Mouse (Mus musculus) adrenal gland, adult (tissue): ENCODE data around the gene Gpr83.

Experiments used
- DNase-seq, 2 experiments: peaks; one replicate each; pipeline ENCODE4 v3.0.0; 2022 to 2023; ENCODE audit warnings: low spot score in 1 of 2; ENCODE audit not compliant: inconsistent age in 2 of 2

Gene Gpr83

DNA sequence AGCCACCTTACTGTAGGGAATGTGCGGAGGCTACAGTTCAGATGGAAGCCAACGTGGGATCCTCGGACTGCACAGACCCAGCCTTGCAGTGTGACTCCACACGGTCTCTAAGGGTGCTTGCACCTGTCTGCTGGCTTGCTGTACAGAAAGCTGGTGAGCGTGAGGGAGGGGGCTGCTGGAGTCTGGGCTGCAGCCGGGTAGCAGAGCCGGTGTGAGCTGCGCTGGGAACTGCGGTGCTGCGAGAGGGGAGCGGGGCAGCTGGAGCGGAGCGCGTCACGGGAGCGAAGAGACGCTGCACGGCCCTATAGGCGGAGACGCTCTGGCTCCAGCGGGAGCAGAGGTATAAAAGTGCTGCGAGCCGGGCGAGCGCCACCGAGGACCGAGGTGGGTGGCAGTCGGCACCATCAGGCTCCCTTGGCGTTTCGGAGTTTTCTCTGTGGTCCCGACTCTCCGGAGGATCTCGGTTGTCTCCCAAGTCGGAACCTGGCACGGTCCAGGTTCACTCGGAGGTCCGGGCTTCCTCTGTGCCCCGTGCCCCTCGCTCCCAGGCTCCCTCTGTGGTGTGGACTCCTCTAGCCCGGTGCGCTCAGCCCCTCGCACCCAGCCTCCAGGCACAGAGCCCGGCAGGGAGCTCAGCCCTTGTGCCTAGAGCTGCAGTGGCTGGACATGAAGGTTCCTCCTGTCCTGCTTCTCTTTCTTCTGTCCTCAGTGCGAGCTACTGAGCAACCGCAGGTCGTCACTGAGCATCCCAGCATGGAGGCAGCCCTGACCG lies at the start of gene Gpr83:
Gene Gpr83, plus strand, starts transcription at position 343 of the 772 bp plus-strand sequence.
- peak in 1 of 2 experiments; percentile 63 for DNase-seq

GRCm38 (mm10) chr9:14821396-14821795 lies 38.6 kb upstream of the Gpr83 start:
- DNase-seq: no peak

GRCm38 (mm10) chr9:14824840-14825239 lies 35.2 kb upstream of the Gpr83 start:
- no peak for DNase-seq

GRCm38 (mm10) chr9:14827875-14828274 lies 32.1 kb upstream of the Gpr83 start:
- DNase-seq: no peak

DNA sequence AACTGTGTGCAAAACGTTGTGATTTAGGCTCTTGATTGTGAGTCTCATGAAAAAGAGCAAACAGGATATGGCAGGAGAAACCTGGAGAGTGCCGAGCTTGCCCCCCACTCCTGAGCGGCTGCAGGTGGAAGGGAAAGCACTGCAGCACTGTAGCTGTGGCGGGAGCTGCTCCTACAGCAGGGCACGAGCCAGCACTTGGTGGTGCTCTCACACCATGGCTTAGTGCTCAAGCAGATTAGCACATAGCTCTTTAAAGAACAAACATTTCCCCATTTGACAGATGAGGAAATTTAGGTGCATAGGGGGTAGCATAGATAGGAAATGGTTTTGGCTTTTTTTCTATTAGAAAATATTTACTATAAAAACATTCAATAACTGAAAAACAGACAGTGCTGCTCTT lies 28.0 kb upstream of the Gpr83 start:
- no peak for DNase-seq

- peak; percentile 8 to 61 for DNase-seq
Observed at GRCm38 (mm10) chr9:14835335-14836075, 24.5 kb upstream of the Gpr83 start.

- DNase-seq: no peak
Observed at GRCm38 (mm10) chr9:14839527-14839926, 20.5 kb upstream of the Gpr83 start.

DNA sequence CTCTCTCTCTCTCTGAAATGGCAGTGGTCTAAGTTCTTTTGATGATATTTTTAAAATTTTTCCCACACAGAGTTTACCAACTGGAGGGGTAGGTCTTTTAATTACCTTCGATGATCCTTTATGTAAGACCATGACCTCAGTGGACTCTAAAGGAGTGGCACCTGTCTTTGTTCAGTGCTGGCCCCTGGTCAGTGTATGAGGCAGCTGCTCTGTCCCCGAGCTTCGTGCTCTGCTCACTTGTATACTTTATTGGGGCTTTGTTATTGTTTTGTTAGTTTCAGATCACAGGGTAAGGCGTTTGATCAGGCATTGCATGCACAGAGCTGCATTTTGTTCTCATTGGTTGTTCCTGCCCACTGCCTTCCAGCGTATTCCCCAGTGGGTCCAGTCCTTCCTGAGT lies 20.0 kb upstream of the Gpr83 start:
- DNase-seq: no peak

DNA sequence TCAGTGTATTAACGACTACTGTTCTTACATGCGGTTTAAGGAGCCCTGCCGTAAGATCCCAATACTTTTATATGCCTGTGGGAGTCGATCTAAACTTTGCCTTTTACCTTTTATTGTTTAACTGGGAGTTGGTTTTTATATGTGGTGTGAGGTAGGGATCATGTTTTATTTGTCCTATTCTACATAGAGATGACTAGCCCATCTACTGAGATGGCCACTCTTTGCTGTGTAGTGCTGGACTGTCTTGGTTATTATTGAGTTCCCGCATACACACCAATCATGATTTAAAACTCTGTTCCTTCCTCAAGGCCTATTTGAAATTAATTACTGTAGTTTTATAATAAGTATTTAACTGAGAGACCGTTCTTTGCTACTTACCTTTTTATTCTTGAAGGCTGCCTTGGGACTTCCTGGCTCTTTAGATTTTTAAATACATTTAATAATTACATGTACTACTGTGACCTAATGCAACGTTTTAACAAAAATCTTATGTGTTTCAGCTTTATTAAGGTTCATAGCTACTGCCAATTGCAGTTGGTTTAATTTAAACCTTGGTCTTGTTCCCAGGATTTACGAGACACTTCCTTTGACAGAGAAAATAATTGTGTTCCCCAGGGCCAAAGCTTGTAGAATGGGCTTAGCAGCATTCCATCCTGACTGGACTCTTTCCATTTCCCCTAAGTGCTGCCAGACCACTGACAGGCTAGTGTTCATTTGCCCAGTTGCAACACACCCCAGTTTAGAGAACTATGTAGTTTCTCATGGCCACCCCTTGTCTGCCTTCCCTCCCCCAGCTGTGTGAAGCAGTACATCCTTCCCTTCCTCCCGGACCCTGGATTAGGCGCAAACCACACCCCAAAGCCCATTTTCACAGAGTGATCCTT lies 17.9 kb upstream of the Gpr83 start:
- peak in 1 of 2 experiments; percentile 32 for DNase-seq

- no peak for DNase-seq
Observed at GRCm38 (mm10) chr9:14843311-14843857, 16.6 kb upstream of the Gpr83 start.

- DNase-seq: no peak
Observed at GRCm38 (mm10) chr9:14843901-14844300, 16.1 kb upstream of the Gpr83 start.

GRCm38 (mm10) chr9:14846428-14846827 lies 13.6 kb upstream of the Gpr83 start:
- DNase-seq: no peak

DNA sequence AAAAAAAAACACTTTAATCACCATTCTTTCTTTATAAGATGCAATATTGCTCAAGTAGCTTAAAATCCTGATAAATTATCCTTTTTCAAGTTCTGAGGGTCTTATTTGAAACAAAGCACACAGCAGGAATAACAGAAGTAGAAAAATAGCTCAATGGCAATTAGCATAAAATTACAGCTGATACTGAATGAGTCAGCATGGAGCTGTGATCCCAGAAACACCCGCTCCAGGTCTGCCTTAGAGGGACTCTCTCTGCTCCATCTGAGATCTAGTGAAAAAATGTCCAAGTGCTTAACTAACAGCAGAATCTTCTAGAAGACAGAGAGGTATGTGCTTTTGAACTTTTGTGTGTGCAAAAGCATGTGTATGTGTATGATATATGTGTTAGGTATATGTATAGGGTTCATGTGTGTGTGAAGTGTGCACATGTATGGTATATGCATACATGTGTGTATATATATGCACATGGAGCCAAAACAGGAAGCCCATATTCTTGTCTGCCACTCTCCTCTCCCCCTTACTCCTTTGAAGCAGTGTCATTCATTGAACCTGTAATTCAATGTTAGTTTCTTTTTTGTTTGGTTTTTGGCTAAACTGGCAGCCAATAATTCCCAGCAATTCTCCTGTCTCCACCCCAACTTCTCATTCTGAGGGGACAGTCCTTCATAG lies 11.6 kb upstream of the Gpr83 start:
- DNase-seq: no peak

DNA sequence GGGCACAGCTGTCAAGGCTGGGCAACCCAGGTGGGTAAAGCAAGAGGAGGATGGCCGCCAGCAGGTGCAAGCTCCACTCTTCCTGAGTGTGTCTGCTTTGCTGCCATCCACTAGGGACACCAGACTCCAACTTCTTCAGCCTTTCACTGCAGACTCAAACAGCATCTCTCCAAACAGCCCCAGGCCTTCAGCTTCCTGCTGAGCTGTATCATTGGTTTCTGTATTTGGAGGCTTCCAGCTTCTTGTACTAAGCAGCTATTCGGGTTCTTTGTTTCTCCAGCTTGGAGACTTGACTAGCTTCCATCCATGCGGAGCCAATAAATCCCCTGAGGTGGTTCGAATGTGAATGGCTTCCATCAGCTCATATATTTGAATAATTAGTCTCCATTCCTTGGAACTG lies 5.4 kb upstream of the Gpr83 start:
- DNase-seq: no peak

- DNase-seq: no peak
Observed at GRCm38 (mm10) chr9:14856922-14857654, 2.9 kb upstream of the Gpr83 start.

GRCm38 (mm10) chr9:14858170-14858706 lies 1.8 kb upstream of the Gpr83 start:
- no peak for DNase-seq

- DNase-seq: no peak
Observed at GRCm38 (mm10) chr9:14858782-14859181, 1.2 kb upstream of the Gpr83 start.

DNA sequence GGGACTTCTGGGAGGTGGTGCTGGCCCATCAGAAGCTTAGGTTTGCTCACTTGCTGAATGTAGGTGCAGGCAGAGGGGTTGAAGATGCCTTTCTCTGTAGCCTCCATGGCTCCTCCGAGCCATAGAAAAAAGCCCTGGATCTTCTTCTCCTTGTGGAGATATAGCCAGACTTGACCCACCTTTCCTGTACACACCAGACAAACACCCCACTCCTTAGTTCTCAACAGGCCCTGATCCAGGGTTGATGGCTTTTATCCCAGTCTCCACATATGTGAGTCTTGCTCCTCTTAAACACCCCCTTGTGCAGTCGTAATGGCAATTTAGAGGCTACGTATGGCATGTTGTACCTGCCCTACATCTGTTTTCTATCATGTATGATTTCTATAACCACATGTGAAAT lies 3.1 kb downstream of the Gpr83 start:
- no peak for DNase-seq

DNA sequence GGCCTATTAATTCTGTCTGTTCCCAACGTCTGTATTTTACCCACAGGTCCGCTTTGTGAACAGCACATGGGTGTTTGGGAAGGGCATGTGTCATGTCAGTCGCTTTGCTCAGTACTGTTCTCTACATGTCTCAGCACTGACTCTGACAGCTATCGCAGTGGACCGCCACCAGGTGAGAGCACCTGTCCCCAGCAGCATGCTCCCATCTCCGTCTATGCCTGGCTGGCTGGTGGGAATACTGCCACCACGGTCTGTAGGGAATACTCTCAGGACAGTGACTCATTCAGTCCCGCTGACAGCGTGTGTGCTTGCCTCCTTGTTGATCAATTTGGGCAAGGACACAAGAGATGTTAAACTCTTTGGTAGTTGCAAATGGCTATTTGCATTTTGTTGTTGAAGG lies 4.7 kb downstream of the Gpr83 start:
- DNase-seq: no peak

DNA sequence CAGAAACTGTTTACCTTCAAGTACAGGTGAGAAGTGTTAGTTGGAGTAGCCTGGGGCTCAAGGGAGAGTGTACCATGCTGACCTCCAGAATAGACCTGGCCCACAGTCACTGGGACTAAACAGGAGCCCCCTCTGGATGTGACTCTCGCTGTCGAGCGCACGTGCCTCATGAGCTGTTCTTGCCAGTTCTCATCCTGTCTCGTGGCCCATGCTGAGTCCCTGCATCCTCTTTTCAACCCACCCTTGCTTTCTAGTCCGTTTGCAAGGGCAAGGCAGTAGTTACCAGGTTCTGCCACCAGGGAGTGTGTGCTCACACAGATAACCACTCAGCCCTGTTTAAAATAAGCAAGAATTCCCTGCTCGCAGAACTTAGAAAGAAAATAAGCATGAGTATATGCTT lies 6.9 kb downstream of the Gpr83 start:
- peak; percentile 43 to 80 for DNase-seq
